Mouse (Mus musculus) limb, embryonic 14.5 days (tissue): Measurements from ENCODE around the gene Lig4. TPM values are rescaled to one million over a fixed set of nuclear protein-coding genes. Genes with fewer than 3 reads are reported as not detected.

Experiments
- ATAC-seq: fragments of 200-750 bp; cut with Nextera tagmentation; 2 replicates; pipeline ENCODE4 v1.8.0; 2017; ENCODE audit warnings: low read depth, moderate number of reproducible peaks, moderate TSS enrichment; ENCODE audit not compliant: low FRiP score
- DNase-seq: peaks from one replicate; pipeline ENCODE4 v3.0.0-alpha.2; 2015; ENCODE audit warnings: low spot score
- H3K27ac ChIP-seq: fragments of 300-500 bp; sonication (generic); replicated peaks from 2 replicates; pipeline ENCODE4 v1.5.1; 2014; ENCODE audit warnings: low read depth, mild to moderate bottlenecking, low read length, moderate library complexity, mixed read lengths
- H3K27me3 ChIP-seq: fragments of 300-500 bp; sonication (generic); 2 replicates; pipeline ENCODE4 v1.6.1; 2014; ENCODE audit warnings: low read length, mixed read lengths; ENCODE audit not compliant: control insufficient read depth, insufficient read depth
- H3K36me3 ChIP-seq: fragments of 300-500 bp; sonication (generic); 2 replicates; pipeline ENCODE4 v1.6.1; 2014; ENCODE audit warnings: mild to moderate bottlenecking, low read length, moderate library complexity, mixed read lengths; ENCODE audit not compliant: control insufficient read depth, insufficient read depth
- H3K4me1 ChIP-seq: fragments of 300-500 bp; sonication (generic); 2 replicates; pipeline ENCODE4 v1.6.1; 2014; ENCODE audit warnings: antibody characterized with exemption, low read length, mixed read lengths; ENCODE audit not compliant: control insufficient read depth, insufficient read depth
- H3K4me2 ChIP-seq: fragments of 300-500 bp; sonication (generic); replicated peaks from 2 replicates; pipeline ENCODE4 v1.6.1; 2014; ENCODE audit warnings: low read depth, mild to moderate bottlenecking, low read length, moderate library complexity; ENCODE audit not compliant: severe bottlenecking
- H3K4me3 ChIP-seq: fragments of 300-500 bp; sonication (generic); replicated peaks from 2 replicates; pipeline ENCODE4 v1.5.1; 2014; ENCODE audit warnings: low read length
- H3K9ac ChIP-seq: fragments of 300-500 bp; sonication (generic); 2 replicates; pipeline ENCODE4 v1.6.1; 2014; ENCODE audit warnings: mild to moderate bottlenecking, low read depth, low read length, moderate library complexity; ENCODE audit not compliant: severe bottlenecking
- H3K9me3 ChIP-seq: fragments of 300-500 bp; sonication (generic); 2 replicates; pipeline ENCODE4 v1.6.1; 2016; ENCODE audit warnings: low read length; ENCODE audit not compliant: control insufficient read depth
- POLR2A ChIP-seq: fragments of 200-500 bp; IDR thresholded peaks from 2 replicates; pipeline ENCODE4 v1.8.0; 2012; ENCODE audit warnings: inconsistent platforms, mild to moderate bottlenecking, moderate library complexity, borderline replicate concordance; ENCODE audit not compliant: insufficient read depth, insufficient read length; ENCODE audit errors: extremely low read depth
- WGBS: fragments of 180-500 bp; shearing (Covaris S2); extraction: QIAGEN DNeasy Blood & Tissue Kit; methylation state at CpG from one replicate; pipeline ENCODE4 v1.1.7; 2014; 5-methylcytosine and 5-hydroxymethylcytosine counted together
- polyA plus RNA-seq, 2 experiments: library from polyadenylated mRNA; depleted of rRNA in 1 of 2; stranded (reverse) in 1 of 2; unstranded in 1 of 2; fragments of >200 nt; fragmentation: Nextera tagmentation in 1 of 2; extraction: Ambion mirVana in 1 of 2; gene quantifications; 2 replicates each; pipeline versions ENCODE4 v1.2.1 to v1.2.3; 2012 to 2014

The Lig4 gene
- polyA plus RNA-seq, 2 experiments = 4.5 to 5.0 TPM

DNA sequence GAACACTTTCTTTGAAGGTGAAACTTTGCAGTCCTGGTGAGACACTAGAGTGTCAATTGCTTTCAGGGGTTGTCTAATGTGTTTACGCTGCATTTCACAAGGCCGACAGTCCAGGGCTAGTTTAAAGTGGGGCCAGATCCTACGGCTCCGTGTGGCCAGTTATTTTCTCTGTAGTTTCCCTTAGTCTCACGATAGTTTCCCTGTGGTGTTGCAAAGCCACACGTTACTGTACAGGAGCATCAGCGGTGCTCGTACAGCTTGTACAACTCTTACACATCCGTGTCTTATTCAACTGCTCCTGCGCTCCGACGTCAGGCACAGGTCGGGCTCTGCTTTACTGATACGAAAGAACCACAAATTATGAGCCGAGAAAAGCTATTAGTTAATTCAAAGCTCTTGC lies 470 bp downstream of the Lig4 start:
- H3K27ac ChIP-seq = peak overlapping the region; percentile 40; the same call in 1 of the 2 replicates
- no peaks in the 10 kb centered on the region for H3K27me3 ChIP-seq
- H3K9ac ChIP-seq = peak overlapping the region; percentile 80; the same call in 1 of the 2 replicates
- ATAC-seq (no peak), DNase-seq (no peak)
- peaks cover 25% of the 10 kb centered on the region for H3K4me1 ChIP-seq
- H3K36me3 ChIP-seq = peaks cover 14% of the 10 kb centered on the region
- WGBS = 36% methylated on average over 15 of the region's 15 CpGs
- peak overlapping the region; percentile 48 for H3K4me2 ChIP-seq
- no peak for TF ChIP-seq POLR2A
- peak overlapping the region; percentile 70 for H3K4me3 ChIP-seq
- no peaks in the 10 kb centered on the region for H3K9me3 ChIP-seq

DNA sequence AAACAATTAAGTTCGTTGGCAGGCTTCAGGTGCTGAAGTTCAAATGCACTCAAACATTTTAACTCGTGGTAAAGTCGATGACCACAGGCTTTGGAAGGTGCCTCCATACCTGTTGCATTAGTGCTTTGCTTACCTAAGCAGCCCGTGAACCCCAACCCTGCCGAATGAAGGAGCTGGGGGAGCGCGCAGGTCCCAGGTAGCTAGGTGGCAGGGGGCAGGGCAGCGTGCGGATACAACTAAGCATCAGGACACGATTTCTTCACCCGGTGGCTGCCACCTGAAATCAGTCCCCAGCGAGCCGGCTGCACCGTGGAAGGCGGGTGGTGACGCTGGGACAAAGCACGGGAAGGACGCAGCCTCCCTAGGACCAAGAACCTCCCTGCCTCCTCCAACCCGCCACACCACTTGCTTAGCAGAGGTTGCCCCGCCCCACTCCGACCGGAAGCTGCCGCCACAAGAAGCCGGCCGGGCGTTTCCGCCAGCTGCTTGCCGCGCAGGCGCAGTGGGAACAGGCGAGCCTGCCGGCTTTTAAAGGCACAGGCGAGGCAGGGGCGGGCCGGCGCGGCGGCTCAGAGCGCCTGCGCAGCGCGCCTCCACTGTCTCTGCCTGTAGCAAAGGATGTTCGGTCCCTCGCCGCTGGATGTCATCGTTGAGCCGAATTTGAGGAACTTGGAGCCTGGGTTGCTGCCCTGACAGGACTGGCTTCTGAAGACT lies 1.4 kb downstream of the Lig4 start:
- Histone ChIP-seq H3K9me3 (no peaks in the 10 kb centered on the region), H3K27me3 (no peaks in the 10 kb centered on the region), H3K4me1 (peaks cover 25% of the 10 kb centered on the region), H3K9ac (peak overlapping the region; percentile 67), H3K36me3 (peaks cover 23% of the 10 kb centered on the region), H3K27ac (0 out of 2 replicates have a peak overlapping the region, but pooled peaks have one; percentile 26), H3K4me3 (peak overlapping the region; percentile 70), H3K4me2 (peak overlapping the region; percentile 69)
- TF ChIP-seq POLR2A = 0 out of 2 replicates have a peak, but pooled peaks have one; percentile 71
- DNase-seq = peak; percentile 97
- ATAC-seq = peak; percentile 93
- under 1% methylated on average over 47 of the region's 47 CpGs for WGBS

- 43% methylated on average over 5 of the region's 5 CpGs for WGBS
- H3K9ac ChIP-seq = peak overlapping the region; percentile 67; the same call in 1 of the 2 replicates
- ATAC-seq (no peak), DNase-seq (no peak)
- H3K4me2 ChIP-seq = peak overlapping the region; percentile 69
- H3K4me1 ChIP-seq = peaks cover 25% of the 10 kb centered on the region
- H3K4me3 ChIP-seq = peak overlapping the region; percentile 70
- no peak overlapping the region for H3K27ac ChIP-seq
- H3K9me3 ChIP-seq = no peaks in the 10 kb centered on the region
- TF ChIP-seq POLR2A = no peak
- H3K27me3 ChIP-seq = no peaks in the 10 kb centered on the region
- H3K36me3 ChIP-seq = peaks cover 24% of the 10 kb centered on the region
These were observed 2.2 kb downstream of the Lig4 start for GRCm38 (mm10) chr8:9975276-9975675.

- Histone ChIP-seq H3K4me1 (peaks cover 9% of the 10 kb centered on the region), H3K4me3 (no peak overlapping the region), H3K9ac (no peak overlapping the region), H3K9me3 (no peaks in the 10 kb centered on the region), H3K27ac (no peak overlapping the region), H3K4me2 (no peak overlapping the region), H3K27me3 (no peaks in the 10 kb centered on the region), H3K36me3 (peaks cover 34% of the 10 kb centered on the region)
- ATAC-seq = no peak
- TF ChIP-seq POLR2A = no peak
- no peak for DNase-seq
- WGBS = 94% methylated on average over 9 of the region's 9 CpGs
These were observed 5.6 kb downstream of the Lig4 start for GRCm38 (mm10) chr8:9971866-9972265.

DNA sequence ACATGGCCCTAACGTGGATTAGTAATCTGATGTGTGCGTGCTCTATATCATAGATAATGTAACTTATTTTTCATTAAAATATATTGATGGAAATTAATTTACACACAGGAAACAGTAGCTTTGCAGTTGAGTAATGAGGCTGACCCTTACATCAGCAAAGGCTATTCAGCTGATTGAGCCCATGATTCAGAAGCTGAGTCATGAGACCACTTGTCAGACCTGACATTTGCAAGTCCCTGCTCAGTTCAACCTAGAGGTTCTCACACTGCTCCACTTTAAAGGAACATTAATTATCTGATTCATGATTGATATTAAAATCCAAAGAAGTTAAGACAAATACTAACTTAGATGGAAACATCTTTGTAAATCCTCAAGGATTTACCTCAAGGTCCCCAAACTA lies 17.6 kb downstream of the Lig4 start:
- no peak for ATAC-seq
- H3K4me1 ChIP-seq = no peaks in the 10 kb centered on the region
- no peak overlapping the region for H3K4me3 ChIP-seq
- no peak for TF ChIP-seq POLR2A
- H3K36me3 ChIP-seq = no peaks in the 10 kb centered on the region
- no peaks in the 10 kb centered on the region for H3K9me3 ChIP-seq
- 92% methylated on average over 2 of the region's 2 CpGs for WGBS
- H3K4me2 ChIP-seq = no peak overlapping the region
- no peak for DNase-seq
- H3K27ac ChIP-seq = no peak overlapping the region
- no peak overlapping the region for H3K9ac ChIP-seq
- H3K27me3 ChIP-seq = no peaks in the 10 kb centered on the region
